Mouse (Mus musculus) urinary bladder, postnatal 4 days (tissue): ENCODE results near the gene Slc15a2.

Source experiments
- DNase-seq, 2 experiments: peaks; one replicate each; pipeline ENCODE4 v3.0.0; 2021 to 2022; ENCODE audit warnings: low spot score in 2 of 2

Slc15a2 gene

GRCm38 (mm10) chr16:36770191-36770771, 14.5 kb downstream of the Slc15a2 start:
- no peak for DNase-seq

GRCm38 (mm10) chr16:36751979-36752378, 32.8 kb downstream of the Slc15a2 start:
- DNase-seq, result no peak

DNA sequence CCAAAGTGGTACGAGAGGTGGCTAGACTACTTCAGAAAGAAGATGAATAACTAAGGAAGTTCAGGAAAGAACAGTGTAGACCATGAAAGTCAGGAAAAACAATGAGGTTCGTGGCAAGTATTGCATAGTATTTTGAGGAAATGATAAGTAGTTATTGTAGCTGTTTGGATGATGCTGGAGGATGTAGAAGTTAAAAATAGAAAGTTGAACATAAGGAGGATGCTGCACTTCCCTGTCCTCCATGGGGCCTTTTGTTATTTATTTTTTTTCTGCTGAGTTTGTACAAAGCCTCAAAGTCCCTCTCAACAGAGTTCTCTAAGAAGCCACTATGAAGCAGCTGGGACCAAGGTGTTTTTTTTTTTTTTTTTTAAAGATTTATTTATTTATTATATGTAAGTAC, 37.0 kb downstream of the Slc15a2 start:
- DNase-seq, result no peak

GRCm38 (mm10) chr16:36747068-36747467, 37.7 kb downstream of the Slc15a2 start:
- no peak for DNase-seq

DNA sequence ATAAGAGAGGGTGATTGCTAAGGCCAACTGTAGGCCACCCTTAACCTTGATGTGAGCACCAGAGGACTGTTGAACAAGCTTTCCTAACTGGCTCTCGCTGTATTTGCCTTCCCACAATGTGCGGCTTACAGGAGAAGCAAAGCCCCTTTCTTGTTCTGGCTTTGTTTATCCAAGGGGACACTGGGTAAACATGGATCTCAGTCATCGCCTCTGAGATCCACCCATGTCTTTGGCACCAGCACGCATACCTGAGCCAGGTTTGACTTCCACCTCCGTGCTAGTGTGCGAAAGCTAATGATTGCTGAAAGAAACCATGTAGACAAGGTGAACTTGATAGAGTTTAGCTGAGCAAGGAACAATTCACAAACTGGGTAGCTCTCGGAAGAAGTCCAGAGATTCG, 41.2 kb downstream of the Slc15a2 start:
- DNase-seq, result no peak

DNA sequence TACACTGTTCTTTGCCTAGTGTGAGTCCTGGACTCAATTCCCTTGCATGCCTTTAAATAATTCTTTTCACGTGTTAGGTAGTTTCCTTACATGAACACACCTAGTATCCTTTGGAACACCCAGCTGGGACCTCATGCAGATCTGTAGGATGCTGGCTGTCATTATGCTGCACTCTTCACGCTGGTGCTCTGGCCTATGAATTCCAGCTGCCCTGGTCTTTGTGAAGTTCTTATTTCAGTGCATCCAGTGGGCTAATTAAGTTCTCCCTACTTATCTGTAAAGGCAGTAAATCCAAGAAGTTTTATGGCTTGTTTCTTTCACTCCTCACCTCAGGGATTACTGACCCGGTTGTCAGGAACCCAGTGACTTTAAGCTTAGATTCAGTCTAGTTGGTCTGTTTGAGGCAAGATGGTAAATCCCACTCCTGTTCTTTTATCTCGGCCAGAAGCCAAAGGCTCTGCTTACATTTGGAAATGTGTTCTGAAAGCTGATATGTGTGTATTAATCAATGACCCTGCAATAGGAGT, 45.3 kb downstream of the Slc15a2 start:
- no peak for DNase-seq

DNA sequence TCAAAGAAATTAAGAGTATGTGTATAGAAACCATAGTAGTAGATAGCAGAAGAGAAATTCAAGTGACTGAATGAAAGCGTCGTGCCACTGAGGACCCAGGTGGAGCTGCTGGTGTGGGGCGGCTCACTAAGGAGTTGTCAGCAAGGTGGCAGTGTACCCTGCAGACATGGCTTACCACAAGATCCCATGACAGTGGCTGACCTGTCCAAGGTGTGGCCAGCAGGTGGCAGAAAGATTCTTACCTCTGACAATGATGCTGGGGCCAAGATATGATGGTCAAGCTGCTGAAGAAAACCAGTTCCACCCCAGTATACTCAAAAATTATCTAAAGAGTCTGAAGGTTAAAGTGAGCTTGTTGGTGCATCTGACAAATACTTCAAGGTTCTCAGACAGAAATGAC, 49.3 kb downstream of the Slc15a2 start:
- DNase-seq, result no peak

DNA sequence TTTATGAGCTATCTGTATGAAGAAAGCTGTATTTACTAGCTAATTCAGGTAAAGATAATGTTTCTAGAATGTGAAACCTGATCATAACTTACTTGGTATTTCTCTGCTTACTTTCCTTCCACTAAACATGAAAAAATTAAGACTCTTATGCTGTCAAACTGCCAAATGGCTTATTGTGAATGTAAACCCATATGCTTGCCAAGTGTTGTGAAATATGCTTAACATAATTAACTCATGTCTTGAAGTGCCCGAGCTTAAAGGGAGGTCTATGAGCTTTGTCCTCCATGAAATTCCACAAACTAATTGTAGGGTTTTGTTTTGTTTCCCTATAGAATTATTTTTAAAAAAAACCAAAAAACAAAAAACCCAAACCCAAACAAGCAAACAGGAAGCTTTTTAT, 50.9 kb downstream of the Slc15a2 start:
- no peak for DNase-seq

DNA sequence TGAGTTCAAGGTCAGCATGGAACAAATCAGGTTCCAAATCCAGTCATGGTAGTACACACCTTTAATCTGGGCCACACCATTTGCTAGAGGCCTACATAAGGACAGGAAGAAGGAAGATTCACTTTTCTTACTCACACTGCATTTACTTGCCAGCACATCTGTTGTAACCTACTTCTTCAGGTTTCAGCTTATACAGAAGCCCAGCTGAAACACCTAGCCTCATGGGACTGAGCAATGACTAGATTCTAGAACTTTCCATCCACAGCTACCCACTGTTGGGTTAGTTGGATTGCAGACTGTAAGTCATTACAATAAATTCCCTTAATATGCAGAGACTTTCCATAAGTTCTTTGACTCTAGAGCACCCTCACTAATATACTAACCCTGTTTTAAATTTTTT, 52.2 kb downstream of the Slc15a2 start:
- DNase-seq, result no peak

DNA sequence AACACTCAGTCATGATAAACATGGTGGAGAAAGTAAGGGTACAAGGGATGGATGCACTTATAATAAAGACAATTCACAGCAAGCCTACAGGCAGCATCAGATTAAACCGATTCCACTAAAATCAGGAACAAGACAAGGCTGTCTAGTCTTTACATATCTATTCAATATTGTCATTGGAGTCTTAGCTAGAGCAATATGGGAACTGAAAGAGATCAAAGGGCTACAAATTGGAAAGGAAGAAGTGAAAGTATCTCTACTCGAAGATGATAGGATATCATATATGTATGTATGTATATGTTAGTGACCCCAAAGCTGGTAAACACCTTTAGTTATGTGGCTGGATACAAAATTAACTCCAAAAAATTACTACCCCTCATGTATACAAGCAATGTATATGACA, 55.8 kb downstream of the Slc15a2 start:
- DNase-seq, result no peak

DNA sequence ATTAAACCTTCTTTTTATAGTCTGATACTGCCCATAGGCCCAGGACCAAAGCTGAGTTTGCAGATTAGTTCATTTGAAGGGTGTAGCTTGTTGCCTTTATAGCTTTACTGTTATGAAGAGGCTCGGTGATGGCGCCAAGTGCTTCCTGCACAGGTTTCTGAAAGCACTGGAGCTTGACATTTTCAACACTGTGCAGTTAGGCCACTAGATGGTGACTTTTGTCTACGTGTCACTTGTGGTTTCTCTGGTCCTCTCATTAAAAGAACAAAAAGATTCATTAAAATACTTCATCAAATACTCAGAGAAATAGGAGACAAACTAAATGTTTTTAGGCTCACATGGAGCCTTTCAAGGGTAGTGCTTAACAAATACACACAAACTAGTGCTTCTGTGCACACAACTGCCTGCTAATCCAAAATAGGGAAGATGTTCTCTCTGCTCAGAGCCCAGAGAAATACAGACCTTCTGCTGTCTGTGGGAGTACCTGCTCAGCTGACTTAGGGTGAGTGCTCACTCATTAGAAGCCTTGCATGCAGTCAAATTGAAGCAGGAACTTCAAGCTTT, 60.8 kb downstream of the Slc15a2 start:
- DNase-seq, result no peak

DNA sequence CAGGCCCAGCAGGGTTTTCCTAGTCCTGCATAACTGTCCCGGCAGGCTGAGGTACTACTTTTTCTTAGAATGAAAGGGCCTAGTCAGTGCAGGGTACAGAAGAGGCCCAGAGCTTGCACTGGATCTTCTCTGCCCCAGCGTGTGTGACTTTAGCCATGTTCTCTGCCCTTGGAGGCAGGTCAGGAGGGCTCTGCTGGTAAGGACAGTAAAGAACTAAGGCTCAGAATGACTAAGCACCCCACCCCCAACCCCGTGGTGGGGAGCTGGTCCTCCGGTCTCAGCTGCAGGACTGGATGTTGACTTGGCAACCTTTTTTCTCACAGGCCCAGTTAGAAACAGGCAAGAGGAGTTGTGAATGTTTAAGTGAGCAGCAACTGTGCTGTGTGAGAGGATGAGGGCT, 62.0 kb downstream of the Slc15a2 start:
- no peak for DNase-seq

GRCm38 (mm10) chr16:36720194-36721055, 64.3 kb downstream of the Slc15a2 start:
- no peak for DNase-seq

- DNase-seq, result no peak
Observed at GRCm38 (mm10) chr16:36718637-36719036, 66.1 kb downstream of the Slc15a2 start.

GRCm38 (mm10) chr16:36717481-36717880, 67.3 kb downstream of the Slc15a2 start:
- no peak for DNase-seq

DNA sequence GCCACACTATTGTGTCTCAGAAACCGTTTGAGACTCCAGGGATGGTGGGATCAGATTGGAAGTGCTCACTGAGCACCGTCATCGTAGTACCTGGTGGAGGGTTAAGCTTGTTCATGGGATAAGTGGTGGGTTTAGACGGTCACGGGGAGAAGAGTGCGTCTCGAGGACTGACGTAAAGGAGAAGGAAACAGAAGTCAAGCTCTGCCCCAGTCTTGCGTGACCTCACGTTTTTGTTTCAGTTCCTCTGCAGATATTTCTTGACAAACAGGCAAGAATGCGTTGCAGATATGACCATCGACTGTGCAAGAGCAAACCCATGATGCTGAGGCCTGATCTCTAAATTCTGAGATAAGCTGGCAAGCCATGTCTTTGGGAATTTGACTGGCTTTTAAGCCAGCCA, 73.0 kb downstream of the Slc15a2 start:
- no peak for DNase-seq

GRCm38 (mm10) chr16:36710794-36711193, 74.0 kb downstream of the Slc15a2 start:
- DNase-seq, result no peak

- no peak for DNase-seq
Observed at GRCm38 (mm10) chr16:36709405-36709804, 75.4 kb downstream of the Slc15a2 start.

- DNase-seq, result no peak
Observed at GRCm38 (mm10) chr16:36708751-36709150, 76.0 kb downstream of the Slc15a2 start.

DNA sequence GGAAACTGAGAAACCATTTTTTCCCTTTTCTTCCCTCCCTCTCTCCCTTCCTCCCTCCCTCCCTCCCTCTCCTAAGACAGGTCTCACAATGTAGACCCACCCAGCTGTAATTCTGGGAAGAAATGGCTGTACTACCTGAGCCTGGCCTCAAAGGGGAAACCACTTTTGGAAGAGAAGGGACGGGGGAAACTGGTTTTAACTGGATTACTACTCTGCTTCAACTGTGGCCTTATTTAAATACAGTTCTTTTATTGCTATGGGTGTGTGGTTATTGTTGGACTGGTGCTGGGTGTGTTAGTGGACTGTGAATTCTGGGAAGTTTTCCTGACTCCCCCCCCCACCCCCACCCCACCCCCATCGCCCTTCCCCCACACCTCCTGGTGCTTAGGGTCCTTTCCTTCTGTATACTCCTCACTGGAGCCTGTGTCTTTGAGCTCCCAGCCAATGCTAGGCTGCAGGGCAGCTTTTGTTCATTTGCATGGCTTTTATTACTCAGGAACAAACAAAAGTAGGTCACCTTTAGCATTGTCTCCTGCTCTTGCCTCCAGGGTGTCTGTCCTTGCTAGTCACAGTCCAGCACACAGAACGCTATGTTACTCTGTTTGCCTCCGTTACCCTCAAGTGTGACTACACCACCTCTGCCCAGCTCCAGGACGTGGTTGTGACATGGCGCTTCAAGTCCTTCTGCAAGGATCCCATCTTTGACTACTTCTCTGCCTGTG, 76.9 kb downstream of the Slc15a2 start:
- DNase-seq, result no peak

- no peak for DNase-seq
Observed at GRCm38 (mm10) chr16:36700484-36700883, 84.3 kb downstream of the Slc15a2 start.
